Mouse (Mus musculus) ES-E14 (cell line): ENCODE results near the gene Csnk2b.

Source experiments
- CHD2 ChIP-seq: IDR thresholded peaks from 2 replicates; pipeline ENCODE4 v1.6.1; 2014; ENCODE audit warnings: mild to moderate bottlenecking, low read depth, low read length, inconsistent platforms
- HCFC1 ChIP-seq: IDR thresholded peaks from 2 replicates; pipeline ENCODE4 v1.6.1; 2012; ENCODE audit warnings: low read length, inconsistent platforms, borderline replicate concordance; ENCODE audit not compliant: insufficient read depth
- MAFK ChIP-seq: IDR thresholded peaks from 2 replicates; pipeline ENCODE4 v1.6.1; 2014; ENCODE audit warnings: mild to moderate bottlenecking, low read depth, low read length, inconsistent platforms; ENCODE audit not compliant: insufficient read depth
- ZC3H11A ChIP-seq: IDR thresholded peaks from 2 replicates; pipeline ENCODE4 v1.6.1; 2012; ENCODE audit warnings: low read depth, mild to moderate bottlenecking, inconsistent platforms, low read length, borderline replicate concordance
- ZNF384 ChIP-seq: IDR thresholded peaks from 2 replicates; pipeline ENCODE4 v1.6.1; 2012; ENCODE audit warnings: low read depth, low read length, inconsistent platforms

DNA sequence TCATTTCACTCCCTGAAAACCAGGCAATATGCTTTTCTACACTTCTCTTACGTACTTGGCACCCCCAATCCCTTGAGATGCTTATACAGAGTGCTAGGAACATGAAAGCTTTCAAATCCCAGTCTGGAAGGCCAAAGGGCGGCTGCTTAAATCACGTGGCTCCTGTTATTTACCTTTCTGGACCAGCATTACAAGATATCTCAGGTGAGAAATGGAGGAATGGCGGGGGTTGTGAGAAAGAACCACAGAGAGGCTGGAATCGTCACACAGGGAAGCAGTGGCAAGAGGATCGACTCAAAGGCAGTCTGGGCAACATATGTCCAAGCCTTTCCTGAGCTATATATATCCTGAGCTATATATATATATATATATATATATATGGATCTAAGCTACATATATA is 3.7 kb upstream of the Csnk2b start:
- TF ChIP-seq MAFK (no peak), CHD2 (no peak), ZC3H11A (no peak), HCFC1 (no peak), ZNF384 (no peak)
